In the genomic region with DNA sequence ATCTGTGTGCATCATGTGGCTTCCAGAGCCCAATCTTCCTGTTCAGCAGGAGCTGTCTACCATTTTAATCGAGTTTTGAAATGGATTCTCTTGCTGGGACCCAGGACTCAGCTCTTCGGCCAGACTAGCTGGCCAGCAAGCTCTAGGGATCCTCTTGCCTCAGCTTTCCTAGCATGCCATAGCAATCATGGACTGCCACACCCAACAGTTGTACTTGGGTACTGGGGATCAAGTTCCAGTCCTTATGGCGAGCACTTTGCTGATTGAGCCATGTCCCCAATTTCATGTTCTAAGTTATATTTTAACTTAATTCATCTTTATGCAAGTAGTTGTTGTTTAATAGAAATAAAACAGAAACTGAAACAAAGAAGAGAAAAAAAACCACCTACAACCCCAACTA, we compare ENCODE assay signal across 13 mouse cellular contexts.
"Had no signal": no experiment of that assay in that cellular context is flagged by ENCODE, and none has a peak within 500 bp of the region (broad histone marks: within the 10 kb centered on the region; RNA-seq: fewer than 3 reads in every experiment).

No protein-coding gene starts in this region.

- H3K27me3 ChIP-seq: midbrain, embryonic 12.5 days; neural tube, embryonic 12.5 days had no signal

- H3K36me3 ChIP-seq: midbrain, embryonic 10.5 days; midbrain, embryonic 12.5 days; neural tube, embryonic 12.5 days had no signal

- DNase-seq: lung, adult 18-20 months; lung, embryonic 14.5 days; lung, postnatal 10 days; lung, postnatal 4 days; midbrain, embryonic 14.5 days; right cerebral cortex, postnatal 14 days; spleen, adult 18-20 months; thymus, adult 2 months; thymus, postnatal 25 days; thymus, postnatal 4 days had no signal

- H3K9ac ChIP-seq: lung, embryonic 14.5 days; midbrain, embryonic 12.5 days; neural tube, embryonic 12.5 days had no signal

- H3K27ac ChIP-seq: midbrain, embryonic 10.5 days; midbrain, embryonic 12.5 days; neural tube, embryonic 12.5 days had no signal

- H3K4me1 ChIP-seq: midbrain, embryonic 10.5 days; midbrain, embryonic 12.5 days; neural tube, embryonic 12.5 days had no signal

- H3K4me3 ChIP-seq: midbrain, embryonic 10.5 days; midbrain, embryonic 12.5 days; neural tube, embryonic 12.5 days had no signal

- H3K4me2 ChIP-seq: lung, embryonic 14.5 days; midbrain, embryonic 12.5 days; neural tube, embryonic 12.5 days had no signal
